Mouse (Mus musculus): ENCODE data around the gene Zfp735. TPM values are rescaled to one million over a fixed set of nuclear protein-coding genes. Genes with fewer than 3 reads are reported as not detected.

The Zfp735 gene
- polyA plus RNA-seq (2015; fragmentation: Nextera tagmentation; extraction: Ambion mirVana) = not detected in 2 replicates

DNA sequence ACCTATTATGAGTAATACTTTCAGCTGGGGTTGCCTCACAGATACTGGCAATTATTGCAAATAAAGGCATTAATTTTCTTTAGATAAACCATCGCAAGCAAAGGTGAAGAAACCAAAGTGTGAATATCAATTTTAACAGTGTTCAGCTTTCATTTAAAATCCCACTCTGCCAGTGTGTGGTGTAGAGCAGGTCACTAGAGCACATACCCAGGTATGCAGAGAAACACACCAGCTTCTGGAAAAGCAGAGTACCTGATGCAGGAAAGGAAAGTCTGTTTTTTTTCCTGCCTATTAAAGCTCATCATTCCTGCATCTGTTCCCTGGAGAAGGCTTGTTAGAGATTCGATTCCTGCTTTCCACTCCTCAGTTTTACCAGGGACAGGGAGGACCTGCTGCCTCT is at the start of gene Zfp735:
Gene Zfp735 (plus strand): TSS at position 301 of the 400 bp plus-strand sequence.
- Histone ChIP-seq H3K4me3 (no peak within 1 kb of the TSS), H3K9ac (no peak within 1 kb of the TSS), H3K4me1 (no peaks in the 10 kb centered on the region), H3K9me3 (peaks cover 8% of the 10 kb centered on the region), H3K36me3 (no peaks in the 10 kb centered on the region), H3K27ac (no peak within 1 kb of the TSS), H3K27me3 (no peaks in the 10 kb centered on the region), H3K4me2 (replicated peaks) (no peak within 1 kb of the TSS)
- no peak for ATAC-seq (ENCODE audit: low FRiP score, low read depth)
- WGBS = 74% methylated on average over 2 of the region's 2 CpGs

DNA sequence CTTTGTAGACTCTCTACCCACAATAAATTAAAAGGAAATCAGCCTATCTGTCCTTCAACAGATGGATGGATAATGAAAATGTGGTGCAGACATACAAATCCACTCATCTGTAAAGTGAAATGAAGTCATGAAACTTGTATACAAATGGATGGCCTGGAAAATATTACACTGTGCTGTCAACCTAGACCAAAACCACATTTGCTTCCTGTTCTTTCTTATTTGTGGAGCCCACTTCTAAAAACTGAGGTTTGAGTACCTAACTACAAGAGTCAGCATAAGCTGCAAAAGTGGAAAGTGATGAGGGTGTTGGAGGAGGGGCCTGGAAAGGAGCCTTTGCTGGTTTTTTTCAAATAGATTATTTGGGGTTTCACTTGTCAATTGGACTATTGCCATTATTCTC is 70.5 kb downstream of the Zfp735 start:
- H3K9me3 ChIP-seq = peaks cover 17% of the 10 kb centered on the region
- H3K9ac ChIP-seq = no peak overlapping the region
- ATAC-seq (ENCODE audit: low FRiP score, low read depth) = no peak
- H3K27me3 ChIP-seq = no peaks in the 10 kb centered on the region
- no peaks in the 10 kb centered on the region for H3K4me1 ChIP-seq
- no peak overlapping the region for H3K27ac ChIP-seq
- H3K4me2 ChIP-seq (replicated peaks) = no peak overlapping the region
- H3K36me3 ChIP-seq = no peaks in the 10 kb centered on the region
- no peak overlapping the region for H3K4me3 ChIP-seq

Other genes with a start within 250 kb of the Zfp735 start
- gene Olfr380, start 231.3 kb upstream of the Zfp735 start, polyA plus RNA-seq (2015; fragmentation: Nextera tagmentation; extraction: Ambion mirVana) = not detected in 2 replicates
- gene Olfr381, start 197.2 kb upstream of the Zfp735 start, polyA plus RNA-seq (2015; fragmentation: Nextera tagmentation; extraction: Ambion mirVana) = not detected in 2 replicates
- not detected in 2 replicates for gene Olfr382, start 171.6 kb upstream of the Zfp735 start, polyA plus RNA-seq (2015; fragmentation: Nextera tagmentation; extraction: Ambion mirVana)
- gene Olfr385, start 95.8 kb upstream of the Zfp735 start, polyA plus RNA-seq (2015; fragmentation: Nextera tagmentation; extraction: Ambion mirVana) = not detected in 2 replicates
- not detected in 2 replicates for gene Olfr384, start 90.2 kb upstream of the Zfp735 start, polyA plus RNA-seq (2015; fragmentation: Nextera tagmentation; extraction: Ambion mirVana)
- not detected in 2 replicates for gene Olfr389, start 91.9 kb downstream of the Zfp735 start, polyA plus RNA-seq (2015; fragmentation: Nextera tagmentation; extraction: Ambion mirVana)
- gene Olfr390, start 94.2 kb downstream of the Zfp735 start, polyA plus RNA-seq (2015; fragmentation: Nextera tagmentation; extraction: Ambion mirVana) = not detected in 2 replicates
- not detected in 2 replicates for gene Olfr391-ps, start 114.3 kb downstream of the Zfp735 start, polyA plus RNA-seq (2015; fragmentation: Nextera tagmentation; extraction: Ambion mirVana)
- gene Olfr392, start 128.3 kb downstream of the Zfp735 start, polyA plus RNA-seq (2015; fragmentation: Nextera tagmentation; extraction: Ambion mirVana) = not detected in 2 replicates
- not detected in 2 replicates for gene Olfr393, start 162.7 kb downstream of the Zfp735 start, polyA plus RNA-seq (2015; fragmentation: Nextera tagmentation; extraction: Ambion mirVana)
- not detected in 2 replicates for gene Olfr394, start 202.0 kb downstream of the Zfp735 start, polyA plus RNA-seq (2015; fragmentation: Nextera tagmentation; extraction: Ambion mirVana)
- gene Olfr395, start 220.5 kb downstream of the Zfp735 start, polyA plus RNA-seq (2015; fragmentation: Nextera tagmentation; extraction: Ambion mirVana) = not detected in 2 replicates
- not detected in 2 replicates for gene Olfr23, start 247.9 kb downstream of the Zfp735 start, polyA plus RNA-seq (2015; fragmentation: Nextera tagmentation; extraction: Ambion mirVana)

All from limb, embryonic 13.5 days (tissue).